Mouse (Mus musculus): ENCODE measurements at regions not wholly inside any gene's neighbourhood (a gene's known extent, or its start where the extent isn't known, plus 50 kb on each side); places are given as distances from the start of the nearest gene placed in this dataset.
A peak's percentile ranks its signal among the peaks of the same experiment; 100 is the strongest.

DNA sequence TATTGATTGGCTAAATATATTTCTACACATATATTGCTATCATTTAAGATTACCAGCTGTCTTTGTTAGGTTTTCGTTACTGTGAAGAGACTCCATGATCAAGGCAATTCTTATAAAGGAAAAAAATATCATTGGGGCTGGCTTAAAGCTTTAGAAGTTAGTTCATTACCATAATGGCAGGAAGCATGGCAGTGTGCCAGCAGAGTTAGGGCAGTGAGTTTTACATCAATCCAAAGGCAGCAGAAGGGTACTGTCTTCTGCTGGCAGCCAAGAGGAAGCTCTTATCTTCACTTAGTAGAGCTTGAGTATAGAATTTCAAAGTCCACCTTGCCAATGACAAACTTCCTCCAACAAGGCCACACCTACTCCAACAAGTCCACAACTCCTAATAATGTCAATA lies 1744.6 kb upstream of the Adgrl3 start:
- DNase-seq (ENCODE audit: low spot score in 2 of 2), result no peak

DNA sequence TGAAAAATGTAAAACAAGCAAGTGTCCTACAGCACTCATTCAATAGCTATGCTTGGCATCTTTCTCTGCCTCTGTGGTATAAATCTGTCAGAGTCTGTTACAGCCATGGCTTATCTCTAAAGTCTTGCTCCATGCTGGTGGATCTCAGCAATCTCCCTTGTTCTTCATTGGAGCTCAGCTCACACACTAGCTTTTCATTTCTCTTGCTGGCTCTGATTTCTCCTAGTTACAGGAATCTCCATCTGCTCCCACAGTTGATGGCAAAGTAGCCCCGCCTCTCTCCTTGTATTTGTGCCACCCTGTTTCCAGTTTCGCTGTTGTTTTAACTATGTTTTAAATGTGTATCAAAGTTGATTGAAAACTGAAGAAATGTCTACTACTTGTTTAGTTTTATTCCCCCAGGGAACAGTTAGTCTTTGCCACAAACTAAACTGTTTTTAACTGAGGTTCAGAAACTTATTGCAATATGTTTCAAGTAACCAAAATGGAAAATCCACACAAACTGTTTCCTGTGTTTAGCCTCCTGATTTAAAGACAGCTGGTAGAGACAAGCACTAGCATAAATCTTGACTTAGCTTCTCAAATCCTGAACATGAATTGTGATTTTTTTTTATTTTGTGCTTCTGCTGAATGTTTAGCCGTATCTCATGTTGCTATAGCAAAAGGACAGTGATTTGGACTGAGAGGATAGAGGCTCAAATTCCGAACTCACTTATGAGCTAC lies 1719.8 kb upstream of the Adgrl3 start:
- peak in 1 of 2 experiments; percentile 6 for DNase-seq (ENCODE audit: low spot score in 2 of 2)

DNA sequence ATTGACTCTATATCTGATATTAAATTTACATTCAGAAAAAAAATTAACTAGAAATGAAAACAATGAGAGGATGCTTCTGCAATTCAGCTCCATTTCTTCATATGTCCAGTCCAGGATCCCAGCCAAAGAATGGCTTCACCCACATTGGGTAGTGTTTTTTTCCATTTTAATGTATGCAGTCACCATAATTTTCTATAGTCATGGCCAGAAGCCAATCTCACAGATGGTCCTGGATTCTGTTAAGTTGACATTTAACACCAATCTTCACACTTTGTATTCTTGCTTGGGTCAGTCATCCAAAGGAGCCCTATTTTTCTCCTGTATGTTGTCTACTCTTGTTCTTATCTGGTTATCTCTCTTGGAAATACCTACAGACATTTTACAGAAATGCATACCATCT lies 1713.8 kb upstream of the Adgrl3 start:
- no peak for DNase-seq (ENCODE audit: low spot score in 2 of 2)

Data from layer of hippocampus, adult 18-20 months (tissue).